Mouse (Mus musculus) megakaryocyte, embryonic 14.5 days (primary cell): Measurements from ENCODE around the gene 1600002K03Rik.

Source experiments
- FLI1 ChIP-seq: IDR thresholded peaks from 2 replicates; pipeline ENCODE4 v1.6.1; 2012; ENCODE audit warnings: low read length, inconsistent platforms, mixed read lengths
- GATA1 ChIP-seq: IDR thresholded peaks from 3 replicates; pipeline ENCODE4 v1.6.1; 2012; ENCODE audit warnings: mixed read lengths, low read length, inconsistent platforms, borderline replicate concordance

DNA sequence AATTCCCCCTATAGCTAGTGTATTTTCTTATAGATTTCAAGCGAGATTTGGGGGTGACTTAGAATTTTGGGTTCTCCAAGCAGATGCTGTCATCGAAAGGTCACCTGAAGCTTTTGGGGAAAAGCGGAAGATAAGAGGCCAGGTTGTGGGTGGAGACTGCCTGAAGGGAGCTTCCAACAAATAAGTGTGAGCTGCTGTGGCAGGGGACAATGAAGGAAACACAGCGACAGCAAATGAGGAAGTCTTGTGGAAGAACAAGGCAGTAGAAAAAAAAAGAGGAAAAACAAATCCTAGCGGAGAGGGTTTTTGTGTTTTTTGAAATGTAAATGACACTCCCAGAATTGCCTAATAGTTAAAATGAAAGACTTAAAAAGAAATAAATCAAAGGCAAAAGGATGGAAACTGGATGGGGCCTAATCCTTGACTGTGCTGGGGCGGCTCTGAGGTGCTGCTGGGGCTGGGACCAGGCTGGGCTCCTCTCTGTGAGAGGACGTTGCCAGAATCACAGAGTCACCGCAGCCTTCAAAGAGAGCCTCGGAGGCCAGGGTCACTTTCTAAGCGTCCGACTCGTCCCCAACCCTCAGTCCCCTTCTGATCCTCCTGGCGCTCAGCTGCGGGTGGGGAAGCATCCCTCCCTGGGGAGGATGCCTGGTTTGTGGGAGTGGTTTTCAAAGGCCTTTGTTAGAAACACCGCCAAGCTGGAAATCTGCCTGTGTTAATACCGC, 42.5 kb downstream of the 1600002K03Rik start:
- TF ChIP-seq GATA1 (no peak), FLI1 (no peak)
